Mouse (Mus musculus) midbrain, embryonic 11.5 days (tissue): ENCODE data around the gene Rbm38. TPM values are rescaled to one million over a fixed set of nuclear protein-coding genes. Genes with fewer than 3 reads are reported as not detected.
A peak's percentile ranks its signal among the peaks of the same experiment; 100 is the strongest.

Experiments used
- ATAC-seq: fragments of 200-750 bp; cut with Nextera tagmentation; 2 replicates; pipeline ENCODE4 v1.8.0; 2017; ENCODE audit warnings: moderate TSS enrichment, moderate library complexity; ENCODE audit not compliant: low FRiP score
- DNase-seq: peaks from one replicate; pipeline ENCODE4 v3.0.0; 2015; ENCODE audit warnings: low spot score; ENCODE audit errors: missing footprints
- H3K27ac ChIP-seq: fragments of 300-500 bp; sonication (generic); 2 replicates; pipeline ENCODE4 v1.5.1; 2014; ENCODE audit warnings: low read depth, low read length
- H3K27me3 ChIP-seq: fragments of 300-500 bp; sonication (generic); 2 replicates; pipeline ENCODE4 v1.6.1; 2014; ENCODE audit warnings: mild to moderate bottlenecking, low read length, moderate library complexity, mixed read lengths; ENCODE audit not compliant: control insufficient read depth, insufficient read depth
- H3K36me3 ChIP-seq: fragments of 300-500 bp; sonication (generic); 2 replicates; pipeline ENCODE4 v1.6.1; 2014; ENCODE audit warnings: mild to moderate bottlenecking, low read length, moderate library complexity, mixed read lengths; ENCODE audit not compliant: control insufficient read depth, insufficient read depth
- H3K4me1 ChIP-seq: fragments of 300-500 bp; sonication (generic); 2 replicates; pipeline ENCODE4 v1.6.1; 2014; ENCODE audit warnings: low read length; ENCODE audit not compliant: control insufficient read depth, insufficient read depth
- H3K4me2 ChIP-seq: fragments of 300-500 bp; sonication (generic); 2 replicates; pipeline ENCODE4 v1.6.1; 2014; ENCODE audit warnings: mild to moderate bottlenecking, moderate library complexity
- H3K4me3 ChIP-seq: fragments of 300-500 bp; sonication (generic); 2 replicates; pipeline ENCODE4 v1.5.1; 2014; ENCODE audit warnings: low read depth, low read length
- H3K9ac ChIP-seq: fragments of 300-500 bp; sonication (generic); 2 replicates; pipeline ENCODE4 v1.6.1; 2014; ENCODE audit warnings: low read length
- H3K9me3 ChIP-seq: fragments of 300-500 bp; sonication (generic); 2 replicates; pipeline ENCODE4 v1.6.1; 2016; ENCODE audit warnings: low read length; ENCODE audit not compliant: control insufficient read depth
- WGBS: fragments of 180-500 bp; shearing (Covaris S2); extraction: QIAGEN DNeasy Blood & Tissue Kit; methylation state at CpG from one replicate; pipeline ENCODE4 v1.1.7; 2014; 5-methylcytosine and 5-hydroxymethylcytosine counted together
- polyA plus RNA-seq: library from polyadenylated mRNA; unstranded; fragments of >200 nt; fragmentation: Nextera tagmentation; extraction: Ambion mirVana; gene quantifications from 2 replicates; pipeline ENCODE4 v1.2.1, GENCODE M21; 2014

Gene Rbm38
- polyA plus RNA-seq, 1 experiment from 2014 or later, result 77.3 TPM

DNA sequence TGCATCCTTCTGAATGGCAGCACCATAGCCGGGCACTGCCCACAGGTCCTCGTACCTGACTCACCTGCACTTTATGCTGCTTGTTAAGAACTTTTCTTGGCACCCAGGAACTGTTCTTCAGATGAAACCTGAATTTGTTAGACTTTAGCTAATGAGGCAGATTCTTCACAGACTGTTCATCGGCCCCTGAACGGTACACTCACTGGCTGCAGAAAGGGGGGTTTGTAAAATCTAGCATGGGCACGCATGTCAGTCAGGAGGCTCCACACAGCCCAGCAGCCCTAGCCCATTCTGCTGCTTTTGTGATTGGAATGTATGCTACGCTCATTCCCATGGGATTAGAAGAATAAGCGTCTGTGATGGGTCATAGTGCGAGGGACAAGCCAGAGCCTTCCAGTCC is 16.6 kb upstream of the Rbm38 start:
- Histone ChIP-seq H3K36me3 (peaks cover 39% of the 10 kb centered on the region), H3K27ac (no peak overlapping the region), H3K27me3 (no peaks in the 10 kb centered on the region), H3K4me1 (peaks cover 8% of the 10 kb centered on the region), H3K9me3 (no peaks in the 10 kb centered on the region), H3K9ac (no peak overlapping the region), H3K4me3 (no peak overlapping the region), H3K4me2 (no peak overlapping the region)
- peak; percentile 53 for DNase-seq
- WGBS, result 91% methylated on average over 8 of the region's 8 CpGs
- ATAC-seq, result no peak

DNA sequence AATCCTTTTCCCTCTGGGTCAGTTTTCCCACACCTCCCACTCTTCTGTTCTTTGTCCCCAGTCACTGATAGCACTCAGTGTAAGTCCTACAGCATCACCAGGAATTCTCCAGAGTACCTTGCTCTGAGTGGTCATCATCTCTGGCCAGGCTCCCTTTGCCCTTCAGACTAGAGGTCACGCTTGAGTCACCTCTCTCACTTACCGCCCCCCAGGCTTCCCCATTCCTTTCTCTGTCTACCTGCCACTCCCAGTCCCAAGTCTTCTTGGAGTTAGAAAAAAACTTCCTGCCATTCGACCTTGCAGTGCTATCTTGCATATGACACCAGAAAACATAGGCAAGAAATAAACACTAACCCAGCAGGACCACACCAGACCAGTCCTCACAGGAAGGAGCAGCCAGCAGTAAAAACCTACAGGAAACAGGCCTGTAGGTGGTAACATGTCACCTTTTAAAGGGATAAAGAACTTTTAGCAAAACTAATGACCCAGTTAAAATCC is 10.0 kb upstream of the Rbm38 start:
- 81% methylated on average over 3 of the region's 3 CpGs for WGBS
- Histone ChIP-seq H3K27ac (no peak overlapping the region), H3K4me2 (no peak overlapping the region), H3K9ac (no peak overlapping the region), H3K27me3 (no peaks in the 10 kb centered on the region), H3K36me3 (peaks cover 53% of the 10 kb centered on the region), H3K4me3 (no peak overlapping the region), H3K4me1 (no peaks in the 10 kb centered on the region), H3K9me3 (no peaks in the 10 kb centered on the region)
- ATAC-seq (no peak), DNase-seq (no peak)

DNA sequence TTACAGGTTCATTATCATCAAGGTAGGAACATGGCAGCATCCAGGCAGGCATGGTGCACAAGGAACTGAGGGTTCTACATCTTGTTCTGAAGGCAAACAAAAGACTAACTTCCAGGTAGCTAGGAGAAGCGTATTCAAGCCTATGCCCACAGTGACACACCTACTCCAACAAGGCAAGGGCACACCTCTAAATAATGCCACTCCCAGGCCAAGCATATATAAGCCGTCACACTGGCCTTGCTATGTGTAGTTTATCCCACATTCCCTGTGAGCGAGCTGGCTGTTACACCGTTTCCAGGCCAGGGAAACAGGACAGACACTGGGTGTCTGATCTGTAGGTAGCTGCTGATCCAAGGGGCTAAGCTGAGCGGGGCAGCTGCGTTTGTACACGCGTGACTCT is 8.9 kb upstream of the Rbm38 start:
- Histone ChIP-seq H3K36me3 (peaks cover 49% of the 10 kb centered on the region), H3K9me3 (no peaks in the 10 kb centered on the region), H3K4me1 (no peaks in the 10 kb centered on the region), H3K4me2 (no peak overlapping the region), H3K27ac (no peak overlapping the region), H3K9ac (no peak overlapping the region), H3K27me3 (no peaks in the 10 kb centered on the region), H3K4me3 (no peak overlapping the region)
- ATAC-seq (no peak), DNase-seq (no peak)
- WGBS, result 96% methylated on average over 8 of the region's 8 CpGs

GRCm38 (mm10) chr2:173014741-173015287 is 5.5 kb upstream of the Rbm38 start:
- H3K27me3 ChIP-seq, result peaks cover 9% of the 10 kb centered on the region; the same call in 1 of the 2 replicates
- no peak overlapping the region for H3K4me3 ChIP-seq
- no peak overlapping the region for H3K9ac ChIP-seq
- H3K36me3 ChIP-seq, result peaks cover 32% of the 10 kb centered on the region
- no peak overlapping the region for H3K27ac ChIP-seq
- peaks cover 4% of the 10 kb centered on the region; the same call in 1 of the 2 replicates for H3K4me1 ChIP-seq
- H3K9me3 ChIP-seq, result no peaks in the 10 kb centered on the region
- DNase-seq (no peak), ATAC-seq (no peak)
- 82% methylated on average over 7 of the region's 7 CpGs for WGBS
- H3K4me2 ChIP-seq, result no peak overlapping the region

- H3K4me1 ChIP-seq, result peaks cover 16% of the 10 kb centered on the region
- peaks cover 19% of the 10 kb centered on the region for H3K27me3 ChIP-seq
- H3K4me3 ChIP-seq, result no peak overlapping the region
- H3K9ac ChIP-seq, result no peak overlapping the region
- no peak for DNase-seq
- H3K36me3 ChIP-seq, result peaks cover 8% of the 10 kb centered on the region; the same call in 1 of the 2 replicates
- WGBS, result 47% methylated on average over 6 of the region's 6 CpGs
- H3K9me3 ChIP-seq, result no peaks in the 10 kb centered on the region
- ATAC-seq, result no peak
- H3K27ac ChIP-seq, result no peak overlapping the region
- H3K4me2 ChIP-seq, result no peak overlapping the region
These were observed 2.4 kb upstream of the Rbm38 start for GRCm38 (mm10) chr2:173017940-173018339.

- Histone ChIP-seq H3K27me3 (peaks cover 19% of the 10 kb centered on the region), H3K9ac (no peak overlapping the region), H3K4me1 (peaks cover 22% of the 10 kb centered on the region), H3K9me3 (no peaks in the 10 kb centered on the region), H3K4me3 (no peak overlapping the region), H3K27ac (no peak overlapping the region), H3K4me2 (no peak overlapping the region), H3K36me3 (peaks cover 3% of the 10 kb centered on the region; the same call in 1 of the 2 replicates)
- DNase-seq (no peak), ATAC-seq (no peak)
- WGBS, result 13% methylated on average over 8 of the region's 8 CpGs
These were observed 1.7 kb upstream of the Rbm38 start for GRCm38 (mm10) chr2:173018618-173019017.

- peaks cover 29% of the 10 kb centered on the region for H3K4me1 ChIP-seq
- H3K4me2 ChIP-seq, result peak overlapping the region; percentile 57
- ATAC-seq, result peak; percentile 2; the same call in 1 of the 2 replicates
- WGBS, result 15% methylated on average over 9 of the region's 9 CpGs
- peak overlapping the region; percentile 23 for H3K4me3 ChIP-seq
- no peak overlapping the region for H3K27ac ChIP-seq
- H3K9me3 ChIP-seq, result no peaks in the 10 kb centered on the region
- peak overlapping the region; percentile 36 for H3K9ac ChIP-seq
- DNase-seq, result peak; percentile 88
- peaks cover 19% of the 10 kb centered on the region for H3K27me3 ChIP-seq
- 0 out of 2 replicates have a peak, but pooled peaks cover 3% of the 10 kb centered on the region for H3K36me3 ChIP-seq
These were observed 976 bp upstream of the Rbm38 start for GRCm38 (mm10) chr2:173019322-173019721.

DNA sequence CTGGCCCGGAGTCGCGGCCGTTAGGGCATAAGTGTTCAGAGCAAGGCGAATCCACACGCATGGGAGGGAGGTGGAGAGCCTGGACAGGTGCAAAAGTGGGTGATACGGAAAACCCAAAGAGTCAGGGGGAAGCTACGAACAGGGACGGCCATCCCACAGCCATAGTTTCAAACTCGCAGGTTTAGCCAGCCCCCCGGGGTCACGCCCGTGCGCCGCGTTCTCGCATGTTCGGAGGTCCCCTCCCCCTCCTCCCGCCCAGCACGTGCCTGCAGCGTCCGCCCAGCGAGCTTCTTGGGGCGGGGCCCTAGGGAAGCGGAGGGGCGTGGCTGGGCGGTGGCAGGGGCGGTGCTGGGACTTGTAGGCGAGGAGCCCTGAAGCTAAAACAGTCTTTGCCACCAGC is 508 bp upstream of the Rbm38 start:
- 0 out of 2 replicates have a peak, but pooled peaks cover 3% of the 10 kb centered on the region for H3K36me3 ChIP-seq
- H3K27me3 ChIP-seq, result peaks cover 19% of the 10 kb centered on the region
- peak; percentile 99 for DNase-seq
- 0% methylated on average over 25 of the region's 29 CpGs for WGBS
- peaks cover 31% of the 10 kb centered on the region for H3K4me1 ChIP-seq
- H3K27ac ChIP-seq, result no peak overlapping the region
- peak overlapping the region; percentile 57 for H3K4me2 ChIP-seq
- peak overlapping the region; percentile 36 for H3K9ac ChIP-seq
- no peaks in the 10 kb centered on the region for H3K9me3 ChIP-seq
- peak; percentile 77 for ATAC-seq
- peak overlapping the region; percentile 23 for H3K4me3 ChIP-seq

DNA sequence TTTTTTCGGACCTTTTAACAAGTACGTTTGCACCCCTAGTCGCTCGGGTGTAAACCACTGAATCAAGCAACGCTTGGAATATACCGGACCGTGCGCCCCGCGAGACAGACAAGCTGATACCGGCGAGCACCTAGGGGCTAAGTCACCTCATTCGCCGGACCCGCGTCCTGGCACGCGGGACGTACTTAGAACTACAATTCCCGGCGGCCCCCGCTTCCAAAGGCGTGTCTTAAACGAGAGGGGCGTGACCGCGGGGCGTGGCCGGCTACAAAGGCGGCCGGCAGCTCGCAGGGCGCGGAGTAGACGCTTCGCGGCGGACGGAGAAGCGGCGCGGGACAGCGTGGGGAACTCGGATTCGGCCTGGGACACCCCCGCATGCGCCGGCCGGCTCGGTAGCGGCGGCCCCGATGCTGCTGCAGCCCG is 1.3 kb downstream of the Rbm38 start:
- WGBS, result under 1% methylated on average over 54 of the region's 54 CpGs
- H3K4me1 ChIP-seq, result peaks cover 37% of the 10 kb centered on the region
- peaks cover 5% of the 10 kb centered on the region for H3K36me3 ChIP-seq
- peak overlapping the region; percentile 88 for H3K9ac ChIP-seq
- DNase-seq (peak; percentile 100), ATAC-seq (peak; percentile 87)
- peak overlapping the region; percentile 79 for H3K4me2 ChIP-seq
- H3K27me3 ChIP-seq, result peaks cover 19% of the 10 kb centered on the region
- peak overlapping the region; percentile 65; the same call in 1 of the 2 replicates for H3K27ac ChIP-seq
- no peaks in the 10 kb centered on the region for H3K9me3 ChIP-seq
- peak overlapping the region; percentile 76 for H3K4me3 ChIP-seq
